Mouse (Mus musculus): ENCODE measurements at regions not wholly inside any gene's neighbourhood (a gene's known extent, or its start where the extent isn't known, plus 50 kb on each side); places are given as distances from the start of the nearest gene placed in this dataset.

DNA sequence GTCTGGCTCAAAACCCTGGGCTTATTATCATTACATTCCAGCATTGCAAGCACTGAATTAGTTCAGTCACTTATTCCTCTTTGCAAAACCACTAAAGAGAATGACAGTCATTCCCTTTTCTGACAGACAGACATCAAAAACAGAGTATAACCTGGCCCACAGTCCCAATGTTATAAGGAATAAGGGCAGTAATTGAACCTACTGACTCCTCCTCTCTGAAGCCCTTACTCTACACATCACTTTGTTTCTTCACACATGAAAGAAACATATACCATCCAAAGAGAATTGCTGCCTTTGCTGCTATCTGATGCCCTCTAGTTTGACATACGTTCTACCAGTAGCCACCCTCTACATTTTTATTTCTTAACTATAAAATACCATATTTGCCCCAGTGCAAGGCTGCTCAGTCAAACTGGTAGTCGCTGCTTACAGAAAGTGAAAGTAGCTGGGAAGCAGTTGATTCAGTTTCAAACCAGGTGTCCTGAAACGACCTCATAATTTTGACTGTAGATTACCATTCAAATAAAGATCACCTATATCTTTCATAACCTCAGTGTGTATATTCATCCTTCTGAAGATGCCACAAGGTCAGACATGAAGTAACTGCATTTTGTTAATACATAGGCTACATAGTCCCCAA lies 393.1 kb downstream of the Tusc1 start:
- TF ChIP-seq CTCF (IDR thresholded peaks at IDR 0.05; ENCODE audit: borderline replicate concordance, extremely low read depth, insufficient read depth, insufficient read length) (no peak), POLR2A (IDR thresholded peaks at IDR 0.05; ENCODE audit: borderline replicate concordance, extremely low read depth, insufficient read depth, insufficient read length, poor library complexity, severe bottlenecking) (no peak)
